8 mouse cellular contexts compared by ENCODE assay signal in the genomic region with DNA sequence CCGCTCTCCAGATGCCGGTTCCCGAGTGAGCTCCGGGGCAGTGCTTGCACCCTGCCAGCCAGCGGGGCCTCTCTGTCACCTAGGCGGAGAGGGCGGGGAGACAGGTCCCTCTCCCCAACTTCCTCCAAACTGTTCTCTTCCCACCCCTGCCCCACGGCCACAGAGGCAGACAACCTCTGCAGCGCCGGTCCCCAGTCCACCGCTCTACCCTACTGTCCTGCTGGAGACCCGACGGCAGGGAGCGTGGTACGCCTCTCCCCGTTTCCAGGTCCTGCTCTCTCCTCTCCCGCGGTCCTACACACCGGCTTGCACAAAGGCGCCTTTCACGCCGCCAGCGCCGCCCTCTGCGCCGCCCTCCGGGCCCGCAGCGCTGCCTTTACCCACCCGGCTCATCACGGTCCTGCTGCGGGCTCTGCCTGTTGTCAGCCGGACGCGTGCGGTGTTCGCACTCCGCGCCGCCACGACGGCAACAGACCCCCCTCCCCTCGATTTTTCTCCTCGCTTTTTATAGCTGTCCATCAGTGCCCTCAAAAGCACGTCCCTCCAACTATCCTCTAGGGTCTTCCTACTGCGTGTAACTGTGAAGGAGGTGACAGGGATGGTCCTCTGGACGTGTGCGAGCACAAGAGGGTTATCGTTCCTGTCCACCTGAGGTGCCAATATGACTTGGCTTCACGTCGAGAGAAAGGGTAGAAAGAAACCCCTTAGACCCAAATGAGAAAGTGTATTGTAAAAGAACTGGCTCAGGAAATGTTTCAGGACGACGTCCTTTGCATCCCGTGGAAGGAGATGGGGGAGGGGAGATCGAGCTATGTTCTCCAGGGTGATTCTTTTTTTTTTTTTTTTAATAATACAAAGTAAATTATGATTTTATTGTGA. TPM values are rescaled to one million over a fixed set of nuclear protein-coding genes. Genes with fewer than 3 reads are reported as not detected.
A peak's percentile ranks its signal among the peaks of the same experiment; 100 is the strongest.
DNase-seq lines count a peak whose midpoint lies in the region; ATAC-seq and TF ChIP-seq lines count a peak whose summit lies in the region.

TSS of gene Rgmb (minus strand) at position 274 of the 879 bp plus-strand sequence.

- H3K36me3 ChIP-seq in embryonic facial prominence, embryonic 12.5 days, result no peaks in the 10 kb centered on the region
- no peaks in the 10 kb centered on the region for H3K36me3 ChIP-seq in heart, embryonic 14.5 days (ENCODE audit: control insufficient read depth, insufficient read depth, low read length)
- no peaks in the 10 kb centered on the region for H3K36me3 ChIP-seq in lung, postnatal 0 days (ENCODE audit: insufficient read depth, low read length)

- H3K27ac ChIP-seq in embryonic facial prominence, embryonic 12.5 days, result peak within 1 kb of the TSS; percentile 84
- peak within 1 kb of the TSS in 1 of 2 experiments; percentile 67; a peak in 3 of 4 replicates for H3K27ac ChIP-seq in heart, embryonic 14.5 days (replicated peaks in 1 of 2; ENCODE audit: control insufficient read depth in 1 of 2, insufficient read depth in 1 of 2, low read depth in 2 of 2, low read length in 2 of 2)
- peak within 1 kb of the TSS; percentile 32; the same call in 1 of the 2 replicates for H3K27ac ChIP-seq in lung, postnatal 0 days (ENCODE audit: low read length)

- no peak for TF ChIP-seq EP300 in lung, postnatal 0 days (IDR thresholded peaks at IDR 0.05)

- DNase-seq in cerebellum, adult 18-20 months, result peak; percentile 47 to 59
- DNase-seq in cerebellum, postnatal 36 days, result no peak
- peak; percentile 50 for DNase-seq in R1 (ENCODE audit: low read depth, low spot score)
- peak; percentile 45 for DNase-seq in kidney, postnatal 14 days
- peak; percentile 57 for DNase-seq in lung, postnatal 0 days (ENCODE audit: low spot score)
- peak; percentile 66 for DNase-seq in testis, postnatal 10 days (ENCODE audit: low spot score)

- H3K4me1 ChIP-seq in embryonic facial prominence, embryonic 12.5 days, result peaks cover 12% of the 10 kb centered on the region
- H3K4me1 ChIP-seq in heart, embryonic 14.5 days (ENCODE audit: control insufficient read depth in 2 of 2, insufficient read depth in 2 of 2, low read length in 2 of 2), result peaks cover 0 to 16% of the 10 kb centered on the region in 2 experiments; a peak in 2 of 4 replicates
- H3K4me1 ChIP-seq in lung, postnatal 0 days (ENCODE audit: insufficient read depth, low read depth, low read length), result peaks cover 5% of the 10 kb centered on the region; the same call in 1 of the 2 replicates

- H3K27me3 ChIP-seq in embryonic facial prominence, embryonic 12.5 days, result no peaks in the 10 kb centered on the region
- no peaks in the 10 kb centered on the region for H3K27me3 ChIP-seq in heart, embryonic 14.5 days (ENCODE audit: control insufficient read depth, insufficient read depth, low read length)
- no peaks in the 10 kb centered on the region for H3K27me3 ChIP-seq in lung, postnatal 0 days (replicated peaks; ENCODE audit: insufficient read depth, low read length)

- peak; percentile 40 for TF ChIP-seq CTCF in lung, postnatal 0 days (IDR thresholded peaks at IDR 0.05)

- H3K4me2 ChIP-seq in embryonic facial prominence, embryonic 12.5 days (replicated peaks), result peak within 1 kb of the TSS; percentile 82
- H3K4me2 ChIP-seq in heart, embryonic 14.5 days (ENCODE audit: low read length), result peak within 1 kb of the TSS; percentile 92
- H3K4me2 ChIP-seq in lung, postnatal 0 days (replicated peaks; ENCODE audit: low read depth, low read length), result peak within 1 kb of the TSS; percentile 95

- ATAC-seq in embryonic facial prominence, embryonic 12.5 days (ENCODE audit: insufficient number of reproducible peaks, insufficient read depth, low FRiP score, low TSS enrichment), result peak; percentile 50; the same call in 1 of the 2 replicates
- ATAC-seq in heart, embryonic 14.5 days (ENCODE audit: insufficient number of reproducible peaks, insufficient read depth, low FRiP score, low read depth), result 0 out of 2 replicates have a peak, but pooled peaks have one; percentile 4
- peak; percentile 3; the same call in 1 of the 2 replicates for ATAC-seq in lung, postnatal 0 days

- WGBS in embryonic facial prominence, embryonic 12.5 days, result 1% methylated on average over 55 of the region's 55 CpGs
- under 1% methylated on average over 52 of the region's 55 CpGs for WGBS in heart, embryonic 14.5 days
- under 1% methylated on average over 45 of the region's 55 CpGs for WGBS in lung, postnatal 0 days

- H3K4me3 ChIP-seq in embryonic facial prominence, embryonic 12.5 days, result peak within 1 kb of the TSS; percentile 53
- H3K4me3 ChIP-seq in heart, embryonic 14.5 days (ENCODE audit: control insufficient read depth in 1 of 2, insufficient read depth in 1 of 2, low read depth in 1 of 2, low read length in 2 of 2), result peak within 1 kb of the TSS; percentile 49 to 61
- peak within 1 kb of the TSS; percentile 53 for H3K4me3 ChIP-seq in lung, postnatal 0 days (ENCODE audit: low read depth, low read length)

- H3K9me3 ChIP-seq in embryonic facial prominence, embryonic 12.5 days, result no peaks in the 10 kb centered on the region
- H3K9me3 ChIP-seq in heart, embryonic 14.5 days (ENCODE audit: control insufficient read depth, low read length), result no peaks in the 10 kb centered on the region
- no peaks in the 10 kb centered on the region for H3K9me3 ChIP-seq in lung, postnatal 0 days (ENCODE audit: low read length)

- peak within 1 kb of the TSS; percentile 74 for H3K9ac ChIP-seq in embryonic facial prominence, embryonic 12.5 days
- peak within 1 kb of the TSS; percentile 73 for H3K9ac ChIP-seq in heart, embryonic 14.5 days (ENCODE audit: low read length)
- peak within 1 kb of the TSS; percentile 30 for H3K9ac ChIP-seq in lung, postnatal 0 days (replicated peaks; ENCODE audit: low read depth)

RNA-seq across cellular contexts. Expression of gene Rgmb, which starts in this region (rescaled TPM):
- polyA plus RNA-seq in embryonic facial prominence, embryonic 12.5 days (2016; fragmentation: Nextera tagmentation; extraction: Ambion mirVana), result 30.2 and 33.5 TPM in 2 replicates
- polyA plus RNA-seq in heart, embryonic 14.5 days (2014; fragmentation: Nextera tagmentation; extraction: Ambion mirVana), result 10.3 and 12.9 TPM in 2 replicates
- 15.2 and 15.9 TPM in 2 replicates for polyA plus RNA-seq in lung, postnatal 0 days (2015; fragmentation: Nextera tagmentation; extraction: Ambion mirVana)

Comparison
In these comparisons a context has a peak if more than half of its experiments do, and no peak if none do; other contexts are left out.
1. DNase-seq: peak in cerebellum, adult 18-20 months (2 of 2), R1 (single experiment), kidney, postnatal 14 days (single experiment), lung, postnatal 0 days (single experiment) and testis, postnatal 10 days (single experiment); none in cerebellum, postnatal 36 days (0 of 2).
2. Peak in every context shown above with its lines, with median percentiles within 50 percentile points of each other: ATAC-seq, H3K4me2 ChIP-seq, H3K4me3 ChIP-seq and H3K9ac ChIP-seq.